Mouse (Mus musculus) CH12.LX (cell line): Measurements from ENCODE around the gene Raver1. TPM values are rescaled to one million over a fixed set of nuclear protein-coding genes. Genes with fewer than 3 reads are reported as not detected.

Experiments used
- DNase-seq: peaks from one replicate; pipeline ENCODE4 v3.0.0-alpha.2; 2013; ENCODE audit errors: extremely low read depth
- H3K27ac ChIP-seq: 2 replicates; pipeline ENCODE4 v1.5.1; 2012; ENCODE audit warnings: low read depth, mild to moderate bottlenecking, control low read depth, moderate library complexity; ENCODE audit not compliant: insufficient read depth
- H3K27me3 ChIP-seq: replicated peaks from 2 replicates; pipeline ENCODE3; 2012; ENCODE audit warnings: inconsistent platforms
- H3K36me3 ChIP-seq, 2 experiments: replicated peaks in 1 of 2; 2 replicates each; pipeline versions ENCODE3 to v1.6.1; 2012; ENCODE audit warnings: inconsistent platforms in 1 of 2, low read length in 1 of 2, mild to moderate bottlenecking in 1 of 2, mixed read lengths in 1 of 2, moderate library complexity in 1 of 2; ENCODE audit not compliant: control insufficient read depth in 1 of 2, insufficient read depth in 1 of 2
- H3K4me1 ChIP-seq, 2 experiments: 2 replicates each; pipeline ENCODE4 v1.6.1; 2012; ENCODE audit warnings: inconsistent platforms in 1 of 2, moderate library complexity in 1 of 2; ENCODE audit not compliant: insufficient read depth in 2 of 2, control insufficient read depth in 1 of 2
- H3K4me2 ChIP-seq: 2 replicates; pipeline ENCODE4 v1.6.1; 2012; ENCODE audit warnings: low read depth, mild to moderate bottlenecking, control low read depth; ENCODE audit not compliant: poor library complexity, insufficient read depth, severe bottlenecking
- H3K4me3 ChIP-seq, 3 experiments: fragments of 150-350 bp in 1 of 3; sonication (generic) in 1 of 3; replicated peaks in 1 of 3; 2 replicates each; pipeline versions ENCODE3 to v1.5.1; 2011 to 2012; ENCODE audit warnings: low read depth in 2 of 3, low read length in 2 of 3, mild to moderate bottlenecking in 2 of 3, moderate library complexity in 2 of 3, control low read depth in 1 of 3, improper control_type of control experiment in 1 of 3, inconsistent platforms in 1 of 3, mixed read lengths in 1 of 3; ENCODE audit not compliant: poor library complexity in 1 of 3
- H3K79me2 ChIP-seq: replicated peaks from 2 replicates; pipeline ENCODE4 v1.6.1; 2012; ENCODE audit warnings: mild to moderate bottlenecking, moderate library complexity; ENCODE audit not compliant: control insufficient read depth, poor library complexity, insufficient read depth, severe bottlenecking; ENCODE audit errors: extremely low read depth
- H3K9ac ChIP-seq: 2 replicates; pipeline ENCODE4 v1.6.1; 2012; ENCODE audit warnings: low read depth, mild to moderate bottlenecking, control low read depth, moderate library complexity; ENCODE audit not compliant: insufficient read depth
- H3K9me3 ChIP-seq: replicated peaks from 2 replicates; pipeline ENCODE3; 2012; ENCODE audit warnings: low read length, inconsistent platforms, mixed read lengths
- BHLHE40 ChIP-seq: IDR thresholded peaks from 2 replicates; pipeline ENCODE4 v1.6.1; 2011; ENCODE audit warnings: mild to moderate bottlenecking, low read depth, low read length, improper control_type of control experiment
- CHD1 ChIP-seq: IDR thresholded peaks from 2 replicates; pipeline ENCODE4 v1.6.1; 2012; ENCODE audit warnings: low read depth, low read length, improper control_type of control experiment, inconsistent platforms
- CHD2 ChIP-seq: IDR thresholded peaks from 2 replicates; pipeline ENCODE4 v1.6.1; 2011; ENCODE audit warnings: low read length, improper control_type of control experiment
- CTCF ChIP-seq, 2 experiments: IDR thresholded peaks in 1 of 2; conservative IDR thresholded peaks in 1 of 2; 2 replicates each; pipeline ENCODE4 v1.5.1; 2011 to 2012; ENCODE audit warnings: low read depth in 2 of 2, low read length in 2 of 2, improper control_type of control experiment in 1 of 2, inconsistent platforms in 1 of 2, mild to moderate bottlenecking in 1 of 2, moderate library complexity in 1 of 2
- E2F4 ChIP-seq: IDR thresholded peaks from 2 replicates; pipeline ENCODE4 v1.6.1; 2011; ENCODE audit warnings: low read depth, low read length, improper control_type of control experiment; ENCODE audit not compliant: insufficient replicate concordance
- ELF1 ChIP-seq: IDR thresholded peaks from 2 replicates; pipeline ENCODE4 v1.6.1; 2014; ENCODE audit warnings: low read depth, mild to moderate bottlenecking, inconsistent platforms, low read length, improper control_type of control experiment
- ETS1 ChIP-seq: conservative IDR thresholded peaks from 2 replicates; pipeline ENCODE4 v1.6.1; 2012; ENCODE audit warnings: low read depth, mild to moderate bottlenecking, inconsistent platforms, low read length, improper control_type of control experiment, moderate library complexity
- HCFC1 ChIP-seq: IDR thresholded peaks from 2 replicates; pipeline ENCODE4 v1.6.1; 2012; ENCODE audit warnings: low read depth, mild to moderate bottlenecking, inconsistent platforms, low read length, improper control_type of control experiment
- IRF4 ChIP-seq: IDR thresholded peaks from 2 replicates; pipeline ENCODE4 v1.6.1; 2014; ENCODE audit warnings: low read depth, mild to moderate bottlenecking, inconsistent platforms, low read length, improper control_type of control experiment
- JUN ChIP-seq: IDR thresholded peaks from 2 replicates; pipeline ENCODE4 v1.6.1; 2011; ENCODE audit warnings: low read depth, mild to moderate bottlenecking, low read length, improper control_type of control experiment, moderate library complexity; ENCODE audit not compliant: insufficient read depth
- JUND ChIP-seq: conservative IDR thresholded peaks from 2 replicates; pipeline ENCODE4 v1.6.1; 2011; ENCODE audit warnings: low read depth, low read length, improper control_type of control experiment
- MAFK ChIP-seq: IDR thresholded peaks from 2 replicates; pipeline ENCODE4 v1.6.1; 2011; ENCODE audit warnings: low read length, improper control_type of control experiment; ENCODE audit not compliant: insufficient replicate concordance
- MAX ChIP-seq: IDR thresholded peaks from 2 replicates; pipeline ENCODE4 v1.6.1; 2011; ENCODE audit warnings: low read length, improper control_type of control experiment
- MAZ ChIP-seq: IDR thresholded peaks from 2 replicates; pipeline ENCODE4 v1.6.1; 2012; ENCODE audit warnings: low read depth, mild to moderate bottlenecking, inconsistent platforms, low read length, improper control_type of control experiment, moderate library complexity
- MEF2A ChIP-seq: IDR thresholded peaks from 2 replicates; pipeline ENCODE4 v1.6.1; 2014; ENCODE audit warnings: low read depth, mild to moderate bottlenecking, inconsistent platforms, low read length, improper control_type of control experiment, borderline replicate concordance
- MXI1 ChIP-seq: IDR thresholded peaks from 2 replicates; pipeline ENCODE4 v1.6.1; 2011; ENCODE audit warnings: mild to moderate bottlenecking, low read depth, low read length, improper control_type of control experiment
- MYC ChIP-seq: IDR thresholded peaks from 2 replicates; pipeline ENCODE4 v1.6.1; 2011; ENCODE audit warnings: low read depth, mild to moderate bottlenecking, improper control_type of control experiment, low read length
- NRF1 ChIP-seq: IDR thresholded peaks from 2 replicates; pipeline ENCODE4 v1.6.1; 2014; ENCODE audit warnings: low read depth, mild to moderate bottlenecking, inconsistent platforms, low read length, improper control_type of control experiment, moderate library complexity
- POLR2A ChIP-seq: IDR thresholded peaks from 2 replicates; pipeline ENCODE4 v1.6.1; 2011; ENCODE audit warnings: low read depth, mild to moderate bottlenecking, improper control_type of control experiment, low read length
- POLR2AphosphoS2 ChIP-seq: IDR thresholded peaks from 2 replicates; pipeline ENCODE4 v1.6.1; 2011; ENCODE audit warnings: low read depth, low read length, improper control_type of control experiment
- RAD21 ChIP-seq: IDR thresholded peaks from 2 replicates; pipeline ENCODE4 v1.6.1; 2011; ENCODE audit warnings: low read depth, mild to moderate bottlenecking, low read length, improper control_type of control experiment, moderate library complexity
- SMC3 ChIP-seq: IDR thresholded peaks from 2 replicates; pipeline ENCODE4 v1.6.1; 2011; ENCODE audit warnings: low read depth, low read length, improper control_type of control experiment
- TBP ChIP-seq: conservative IDR thresholded peaks from 2 replicates; pipeline ENCODE4 v1.6.1; 2011; ENCODE audit warnings: low read depth, low read length, improper control_type of control experiment
- TCF12 ChIP-seq: IDR thresholded peaks from 2 replicates; pipeline ENCODE4 v1.6.1; 2014; ENCODE audit warnings: low read depth, mild to moderate bottlenecking, inconsistent platforms, low read length, improper control_type of control experiment
- USF2 ChIP-seq: conservative IDR thresholded peaks from 2 replicates; pipeline ENCODE4 v1.6.1; 2011; ENCODE audit warnings: low read depth, low read length, improper control_type of control experiment
- ZC3H11A ChIP-seq: IDR thresholded peaks from 2 replicates; pipeline ENCODE4 v1.6.1; 2012; ENCODE audit warnings: low read depth, mild to moderate bottlenecking, inconsistent platforms, low read length, improper control_type of control experiment
- ZKSCAN1 ChIP-seq: IDR thresholded peaks from 2 replicates; pipeline ENCODE4 v1.6.1; 2012; ENCODE audit warnings: low read depth, inconsistent platforms, low read length, improper control_type of control experiment, borderline replicate concordance
- ZMIZ1 ChIP-seq: IDR thresholded peaks from 2 replicates; pipeline ENCODE4 v1.6.1; 2012; ENCODE audit warnings: low read depth, mild to moderate bottlenecking, inconsistent platforms, low read length, improper control_type of control experiment
- ZNF384 ChIP-seq: IDR thresholded peaks from 2 replicates; pipeline ENCODE4 v1.6.1; 2012; ENCODE audit warnings: low read depth, low read length, improper control_type of control experiment, inconsistent platforms
- dilution Hi-C: fragments of 300-500 bp; cut with MboI; formaldehyde crosslinking; loops from 2 replicates; pipeline ENCODE4 v1.14.3; 2020; ENCODE audit warnings: low sequenced_read_pairs; ENCODE audit not compliant: extremely low pct_unique_long_range_greater_than_20kb, extremely low pct_ligation_motif_present
- in situ Hi-C: fragments of 300-500 bp; cut with MboI; formaldehyde crosslinking; loops from 3 replicates; pipeline ENCODE4 v1.14.3; 2019; ENCODE audit warnings: low sequenced_read_pairs, low pct_ligation_motif_present, low pct_unique_long_range_greater_than_20kb, mixed read lengths
- polyA plus RNA-seq: library from polyadenylated mRNA; unstranded; fragments of >175 nt; gene quantifications from 2 replicates; pipeline ENCODE4 v1.2.1, GENCODE M21; 2012; ENCODE audit warnings: low read depth; ENCODE audit not compliant: insufficient read length
- total RNA-seq, 2 experiments: library from RNA; depleted of rRNA; stranded (reverse); fragments of 300-350 nt in 1 of 2; fragments of >200 nt in 1 of 2; gene quantifications; 2 replicates each; pipeline ENCODE4 v1.2.3; 2012 to 2014

The Raver1 gene
- total and polyA plus RNA-seq, 3 experiments, result 18.9 to 101 (median 30.8) TPM

GRCm38 (mm10) chr9:21074173-21074572, 17.6 kb downstream of the Raver1 start:
- peaks cover 61 to 75% of the 10 kb centered on the region in 2 experiments for H3K36me3 ChIP-seq
- in situ Hi-C loops, result loop anchor here (5.0 kb wide), 1 partner anchor 47 kb away; the partner anchor contains the start of gene Icam4
- H3K4me2 ChIP-seq, result peak overlapping the region; percentile 92

GRCm38 (mm10) chr9:21073044-21073840, 18.6 kb downstream of the Raver1 start, which contains the start of the genes Gm49373 and Fdx1l:
Gene Gm49373, minus strand, starts transcription at chr9:21073096.
Gene Fdx1l, minus strand, starts transcription at chr9:21073614.
- dilution Hi-C loops (no loop called here), in situ Hi-C loops (loop anchor here (5.0 kb wide), 1 partner anchor 46 kb away; the partner anchor contains the start of gene Icam4)
- peak; percentile 93 for DNase-seq
- Histone ChIP-seq H3K4me2 (peak within 1 kb of the TSS; percentile 92), H3K79me2 (peaks cover 35% of the 10 kb centered on the region), H3K4me3 (peak within 1 kb of the TSS; percentile 90 to 98 (median 96)), H3K27ac (peak within 1 kb of the TSS; percentile 68), H3K9me3 (no peaks in the 10 kb centered on the region), H3K36me3 (peaks cover 53 to 74% of the 10 kb centered on the region in 2 experiments), H3K27me3 (no peaks in the 10 kb centered on the region), H3K4me1 (peaks cover 8 to 29% of the 10 kb centered on the region in 2 experiments), H3K9ac (peak within 1 kb of the TSS; percentile 88)
- TF ChIP-seq CHD1 (peak; percentile 79; the same call in 1 of the 2 replicates), JUN (no peak), MXI1 (peak; percentile 99), SMC3 (peak; percentile 26), POLR2A (peak; percentile 81), TBP (0 out of 2 replicates have a peak, but pooled peaks have one; percentile 36), E2F4 (no peak), MYC (peak; percentile 95), ZNF384 (no peak), POLR2AphosphoS2 (peak; percentile 100), ZC3H11A (no peak), ZMIZ1 (peak; percentile 85), MAFK (no peak), JUND (0 out of 2 replicates have a peak, but pooled peaks have one; percentile 21), TCF12 (peak; percentile 82), USF2 (peak; percentile 93), IRF4 (peak; percentile 71), MEF2A (peak; percentile 79), CHD2 (peak; percentile 87), HCFC1 (peak; percentile 94), BHLHE40 (peak; percentile 96), ELF1 (peak; percentile 95), NRF1 (peak; percentile 72), MAX (peak; percentile 99), ZKSCAN1 (no peak), CTCF (conservative IDR thresholded peaks at IDR 0.05 in 1 of 2, IDR thresholded peaks at IDR 0.05 in 1 of 2; ENCODE audit: low read depth in 2 of 2, low read length in 2 of 2) (no peak), ETS1 (peak; percentile 59; the same call in 1 of the 2 replicates), MAZ (0 out of 2 replicates have a peak, but pooled peaks have one; percentile 16), RAD21 (no peak)

More at GRCm38 (mm10) chr9:21074173-21074572, 17.6 kb downstream of the Raver1 start:
- Histone ChIP-seq H3K4me3 (peak overlapping the region in 1 of 3 experiments; percentile 98), H3K27ac (no peak overlapping the region), H3K9me3 (no peaks in the 10 kb centered on the region), H3K79me2 (peaks cover 35% of the 10 kb centered on the region), H3K27me3 (no peaks in the 10 kb centered on the region), H3K4me1 (peaks cover 8 to 29% of the 10 kb centered on the region in 2 experiments), H3K9ac (peak overlapping the region; percentile 74)
- TF ChIP-seq JUN, result no peak
- no peak for TF ChIP-seq ZKSCAN1
- no peak for TF ChIP-seq CHD2
- no peak for TF ChIP-seq POLR2A
- no peak for TF ChIP-seq ZNF384
- DNase-seq, result no peak
- dilution Hi-C loops, result no loop called here
